Mouse (Mus musculus) liver, embryonic 15.5 days (tissue): ENCODE results near the gene Cdhr5. TPM values are rescaled to one million over a fixed set of nuclear protein-coding genes. Genes with fewer than 3 reads are reported as not detected.

Experiments used
- ATAC-seq: fragments of 200-750 bp; cut with Nextera tagmentation; 2 replicates; pipeline ENCODE4 v1.8.0; 2017; ENCODE audit warnings: moderate number of reproducible peaks, mild to moderate bottlenecking, moderate library complexity; ENCODE audit not compliant: insufficient read depth
- H3K27ac ChIP-seq: fragments of 300-500 bp; sonication (generic); replicated peaks from 2 replicates; pipeline ENCODE4 v1.5.1; 2015; ENCODE audit warnings: mild to moderate bottlenecking, inconsistent platforms
- H3K27me3 ChIP-seq: fragments of 300-500 bp; sonication (generic); 2 replicates; pipeline ENCODE4 v1.6.1; 2015; ENCODE audit warnings: mild to moderate bottlenecking, inconsistent platforms
- H3K36me3 ChIP-seq: fragments of 300-500 bp; sonication (generic); replicated peaks from 2 replicates; pipeline ENCODE4 v1.6.1; 2015; ENCODE audit warnings: moderate library complexity, mild to moderate bottlenecking, inconsistent platforms
- H3K4me1 ChIP-seq: fragments of 300-500 bp; sonication (generic); replicated peaks from 2 replicates; pipeline ENCODE4 v1.6.1; 2015; ENCODE audit warnings: inconsistent platforms
- H3K4me2 ChIP-seq: fragments of 300-500 bp; sonication (generic); 2 replicates; pipeline ENCODE4 v1.6.1; 2015; ENCODE audit warnings: moderate library complexity, mild to moderate bottlenecking, inconsistent platforms
- H3K4me3 ChIP-seq: fragments of 300-500 bp; sonication (generic); replicated peaks from 2 replicates; pipeline ENCODE4 v1.5.1; 2015; ENCODE audit warnings: mild to moderate bottlenecking, inconsistent platforms
- H3K9ac ChIP-seq: fragments of 300-500 bp; sonication (generic); 2 replicates; pipeline ENCODE4 v1.6.1; 2015; ENCODE audit warnings: moderate library complexity, mild to moderate bottlenecking, inconsistent platforms
- H3K9me3 ChIP-seq: fragments of 300-500 bp; sonication (generic); replicated peaks from 2 replicates; pipeline ENCODE4 v1.6.1; 2016; ENCODE audit warnings: inconsistent platforms
- WGBS: fragments of 180-500 bp; shearing (Covaris S2); methylation state at CpG from one replicate; pipeline ENCODE4 v1.1.7; 2015; ENCODE audit warnings: mixed read lengths; ENCODE audit not compliant: insufficient replicate concordance; 5-methylcytosine and 5-hydroxymethylcytosine counted together
- microRNA counts: library from miRNA; unstranded; fragments of <30 nt; microRNA quantifications from one replicate; lab custom pipeline; 2016
- microRNA-seq: library from miRNA; unstranded; fragments of <30 nt; microRNA quantifications from one replicate; pipeline ENCODE4, GENCODE M21; 2016
- polyA plus RNA-seq: library from polyadenylated mRNA; unstranded; fragments of >200 nt; fragmentation: Nextera tagmentation; extraction: Ambion mirVana; gene quantifications from 2 replicates; pipeline ENCODE4 v1.2.1, GENCODE M21; 2015

Cdhr5 gene
- polyA plus RNA-seq, 1 experiment from 2014 or later: 0.47 TPM

- peak overlapping the region; percentile 92 for H3K27ac ChIP-seq
- H3K9me3 ChIP-seq: no peaks in the 10 kb centered on the region
- H3K4me3 ChIP-seq: peak overlapping the region; percentile 72
- 12% methylated on average over 8 of the region's 8 CpGs for WGBS
- ATAC-seq: no peak
- peaks cover 35% of the 10 kb centered on the region for H3K36me3 ChIP-seq
- H3K27me3 ChIP-seq: no peaks in the 10 kb centered on the region
- H3K4me1 ChIP-seq: peaks cover 60% of the 10 kb centered on the region
- H3K4me2 ChIP-seq: peak overlapping the region; percentile 98
- peak overlapping the region; percentile 64 for H3K9ac ChIP-seq
Observed at GRCm38 (mm10) chr7:141222126-141222467, 54.5 kb downstream of the Cdhr5 start.

GRCm38 (mm10) chr7:141221249-141222125, 55.1 kb downstream of the Cdhr5 start:
- Histone ChIP-seq H3K9ac (peak overlapping the region; percentile 81), H3K36me3 (peaks cover 35% of the 10 kb centered on the region), H3K4me2 (peak overlapping the region; percentile 98), H3K9me3 (no peaks in the 10 kb centered on the region), H3K4me3 (peak overlapping the region; percentile 72), H3K27ac (peak overlapping the region; percentile 92), H3K4me1 (peaks cover 66% of the 10 kb centered on the region), H3K27me3 (no peaks in the 10 kb centered on the region)
- ATAC-seq: peak; percentile 97
- 7% methylated on average over 44 of the region's 44 CpGs for WGBS

GRCm38 (mm10) chr7:141220377-141220776, 56.2 kb downstream of the Cdhr5 start:
- H3K27ac ChIP-seq: peak overlapping the region; percentile 85
- H3K4me3 ChIP-seq: peak overlapping the region; percentile 72
- H3K4me1 ChIP-seq: peaks cover 76% of the 10 kb centered on the region
- H3K36me3 ChIP-seq: peaks cover 35% of the 10 kb centered on the region
- peak overlapping the region; percentile 98 for H3K4me2 ChIP-seq
- no peak for ATAC-seq
- no peaks in the 10 kb centered on the region for H3K27me3 ChIP-seq
- no peaks in the 10 kb centered on the region for H3K9me3 ChIP-seq
- H3K9ac ChIP-seq: peak overlapping the region; percentile 81; the same call in 1 of the 2 replicates
- WGBS: 72% methylated on average over 1 of the region's 1 CpGs

- Histone ChIP-seq H3K27me3 (no peaks in the 10 kb centered on the region), H3K27ac (peak overlapping the region; percentile 85), H3K9ac (0 out of 2 replicates have a peak overlapping the region, but pooled peaks have one; percentile 81), H3K9me3 (no peaks in the 10 kb centered on the region), H3K36me3 (peaks cover 35% of the 10 kb centered on the region), H3K4me1 (peaks cover 83% of the 10 kb centered on the region), H3K4me2 (no peak overlapping the region), H3K4me3 (no peak overlapping the region)
- ATAC-seq: no peak
- 88% methylated on average over 1 of the region's 1 CpGs for WGBS
Observed at GRCm38 (mm10) chr7:141219558-141220099, 57.0 kb downstream of the Cdhr5 start.

MicroRNAs within 50 kb of the gene (microRNA counts, 519-probe panel; counts per million panel counts)
- microRNA mmu-miR-210 (lab: Ali Mortazavi, UCI): 3,558 counts per million, percentile 71 among the panel's probes with 10 or more counts

Small RNA genes lying within 50 kb of the gene (microRNA-seq; reads per million reads assigned to microRNA genes)
- gene Mir210: 871 reads per million, percentile 75 among the genes with 10 or more reads in this experiment

Other genes with a start within 250 kb of the Cdhr5 start
- gene Gm17387, start 247.7 kb downstream of the Cdhr5 start, polyA plus RNA-seq: not detected in 2 replicates
- 0.45 and 0.46 TPM in 2 replicates for gene B4galnt4, start 215.7 kb downstream of the Cdhr5 start, polyA plus RNA-seq
- gene Pkp3, start 198.6 kb downstream of the Cdhr5 start, polyA plus RNA-seq: 0.54 and 0.84 TPM in 2 replicates
- 22.1 and 28.1 TPM in 2 replicates for gene Sigirr, start 176.2 kb downstream of the Cdhr5 start, polyA plus RNA-seq
- gene Ano9, start 159.0 kb downstream of the Cdhr5 start, polyA plus RNA-seq: 0.99 and 1.5 TPM in 2 replicates
- 138 and 140 TPM in 2 replicates for gene Ptdss2, start 154.4 kb downstream of the Cdhr5 start, polyA plus RNA-seq
- gene Rnh1, start 103.9 kb downstream of the Cdhr5 start, polyA plus RNA-seq: 64.3 and 76.1 TPM in 2 replicates
- gene Hras, start 82.8 kb downstream of the Cdhr5 start, polyA plus RNA-seq: 83.0 and 98.2 TPM in 2 replicates
- gene Lrrc56, start 82.6 kb downstream of the Cdhr5 start, polyA plus RNA-seq: 11.0 and 12.1 TPM in 2 replicates
- 0.60 and 0.91 TPM in 2 replicates for gene Lmntd2, start 62.7 kb downstream of the Cdhr5 start, polyA plus RNA-seq
- 27.3 and 33.4 TPM in 2 replicates for gene Rassf7, start 60.9 kb downstream of the Cdhr5 start, polyA plus RNA-seq
- 26.7 and 32.6 TPM in 2 replicates for gene Phrf1, start 48.0 kb downstream of the Cdhr5 start, polyA plus RNA-seq
- 10.7 and 12.8 TPM in 2 replicates for gene Irf7, start 10.3 kb downstream of the Cdhr5 start, polyA plus RNA-seq
- gene Sct, start 2.3 kb upstream of the Cdhr5 start, polyA plus RNA-seq: 0.35 and 0.47 TPM in 2 replicates
- not detected in 2 replicates for gene Drd4, start 15.2 kb upstream of the Cdhr5 start, polyA plus RNA-seq
- gene Deaf1, start 50.9 kb upstream of the Cdhr5 start, polyA plus RNA-seq: 13.4 and 16.9 TPM in 2 replicates
- 14.8 and 15.8 TPM in 2 replicates for gene Tmem80, start 51.0 kb upstream of the Cdhr5 start, polyA plus RNA-seq
- gene Eps8l2, start 62.1 kb upstream of the Cdhr5 start, polyA plus RNA-seq: 16.6 and 24.3 TPM in 2 replicates
- gene Taldo1, start 115.4 kb upstream of the Cdhr5 start, polyA plus RNA-seq: 409 and 415 TPM in 2 replicates
- 15.0 and 15.7 TPM in 2 replicates for gene Gatd1, start 137.3 kb upstream of the Cdhr5 start, polyA plus RNA-seq
- gene Cend1, start 152.7 kb upstream of the Cdhr5 start, polyA plus RNA-seq: not detected in 2 replicates
- gene Slc25a22, start 161.1 kb upstream of the Cdhr5 start, polyA plus RNA-seq: 18.7 and 20.5 TPM in 2 replicates
- 10.3 and 10.7 TPM in 2 replicates for gene Pidd1, start 167.2 kb upstream of the Cdhr5 start, polyA plus RNA-seq
- gene Rplp2, start 170.6 kb upstream of the Cdhr5 start, polyA plus RNA-seq: 591 and 741 TPM in 2 replicates
- gene Pnpla2, start 178.4 kb upstream of the Cdhr5 start, polyA plus RNA-seq: 13.9 and 15.3 TPM in 2 replicates
- gene Cracr2b, start 184.3 kb upstream of the Cdhr5 start, polyA plus RNA-seq: 3.9 and 5.2 TPM in 2 replicates
- 5.0 and 6.3 TPM in 2 replicates for gene Cd151, start 190.6 kb upstream of the Cdhr5 start, polyA plus RNA-seq
- gene Polr2l, start 198.3 kb upstream of the Cdhr5 start, polyA plus RNA-seq: 41.7 and 43.9 TPM in 2 replicates
- 47.7 and 55.0 TPM in 2 replicates for gene Tspan4, start 198.5 kb upstream of the Cdhr5 start, polyA plus RNA-seq